Mouse (Mus musculus) intestine, postnatal 0 days (tissue): ENCODE data around the gene Zcchc4. TPM values are rescaled to one million over a fixed set of nuclear protein-coding genes. Genes with fewer than 3 reads are reported as not detected.

Experiments used
- ATAC-seq: fragments of 200-750 bp; cut with Nextera tagmentation; 2 replicates; pipeline ENCODE4 v1.8.0; 2017; ENCODE audit warnings: mild to moderate bottlenecking, moderate TSS enrichment, moderate library complexity
- H3K27ac ChIP-seq: fragments of 300-500 bp; sonication (generic); 2 replicates; pipeline ENCODE4 v1.5.1; 2014; ENCODE audit warnings: mild to moderate bottlenecking, low read depth, low read length, moderate library complexity
- H3K27me3 ChIP-seq: fragments of 300-500 bp; sonication (generic); replicated peaks from 2 replicates; pipeline ENCODE4 v1.6.1; 2014; ENCODE audit warnings: low read length, mixed read lengths; ENCODE audit not compliant: control insufficient read depth, insufficient read depth
- H3K36me3 ChIP-seq: fragments of 300-500 bp; sonication (generic); 2 replicates; pipeline ENCODE4 v1.6.1; 2014; ENCODE audit warnings: mild to moderate bottlenecking, moderate library complexity; ENCODE audit not compliant: control insufficient read depth, insufficient read depth
- H3K4me1 ChIP-seq: fragments of 300-500 bp; sonication (generic); replicated peaks from 2 replicates; pipeline ENCODE4 v1.6.1; 2014; ENCODE audit warnings: antibody characterized with exemption, low read length, mixed read lengths; ENCODE audit not compliant: control insufficient read depth, insufficient read depth
- H3K4me2 ChIP-seq: fragments of 300-500 bp; sonication (generic); replicated peaks from 2 replicates; pipeline ENCODE4 v1.6.1; 2014; ENCODE audit warnings: low read depth, mild to moderate bottlenecking, moderate library complexity
- H3K4me3 ChIP-seq: fragments of 300-500 bp; sonication (generic); 2 replicates; pipeline ENCODE4 v1.5.1; 2014; ENCODE audit warnings: low read depth, low read length
- H3K9ac ChIP-seq: fragments of 300-500 bp; sonication (generic); 2 replicates; pipeline ENCODE4 v1.6.1; 2014; ENCODE audit warnings: mild to moderate bottlenecking, low read depth, low read length
- H3K9me3 ChIP-seq: fragments of 300-500 bp; sonication (generic); 2 replicates; pipeline ENCODE4 v1.6.1; 2016; ENCODE audit warnings: mixed run types; ENCODE audit not compliant: control insufficient read depth
- CTCF ChIP-seq: sonication (generic); IDR thresholded peaks from 2 replicates; pipeline ENCODE4 v1.5.1; 2016; ENCODE audit warnings: low read depth, mild to moderate bottlenecking, control low read depth, antibody characterized with exemption, moderate library complexity
- WGBS: fragments of 180-500 bp; shearing (Covaris S2); extraction: QIAGEN DNeasy Blood & Tissue Kit; methylation state at CpG from one replicate; pipeline ENCODE4 v1.1.7; 2014; 5-methylcytosine and 5-hydroxymethylcytosine counted together
- polyA plus RNA-seq: library from polyadenylated mRNA; unstranded; fragments of >200 nt; fragmentation: Nextera tagmentation; extraction: Ambion mirVana; gene quantifications from 2 replicates; pipeline ENCODE4 v1.2.1, GENCODE M21; 2015

Gene Zcchc4
- polyA plus RNA-seq, 1 experiment from 2014 or later, result 4.2 TPM

DNA sequence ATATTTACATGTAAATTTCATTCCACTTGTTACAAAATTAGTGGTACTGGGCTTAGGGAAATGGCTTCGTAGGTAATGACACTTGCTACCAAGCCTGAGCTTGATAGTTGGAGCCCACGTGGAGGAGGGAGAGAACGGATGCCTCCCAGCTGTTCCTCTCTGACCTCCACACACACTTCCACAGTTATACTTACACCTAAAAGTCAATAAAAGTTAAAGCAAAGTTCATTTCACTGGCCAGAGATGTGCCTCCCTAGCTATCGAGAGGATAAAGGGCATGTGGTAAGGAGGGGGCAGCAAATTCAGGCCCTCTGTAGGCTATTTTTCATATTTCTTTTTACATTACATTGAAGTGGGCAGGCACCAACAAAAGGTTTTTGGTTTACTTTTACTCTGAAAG lies 52.7 kb downstream of the Zcchc4 start:
- WGBS, result 28% methylated on average over 4 of the region's 4 CpGs
- Histone ChIP-seq H3K27me3 (no peaks in the 10 kb centered on the region), H3K4me2 (no peak overlapping the region), H3K4me1 (no peaks in the 10 kb centered on the region), H3K9ac (no peak overlapping the region), H3K27ac (no peak overlapping the region), H3K9me3 (no peaks in the 10 kb centered on the region), H3K36me3 (no peaks in the 10 kb centered on the region), H3K4me3 (no peak overlapping the region)
- no peak for TF ChIP-seq CTCF
- no peak for ATAC-seq

DNA sequence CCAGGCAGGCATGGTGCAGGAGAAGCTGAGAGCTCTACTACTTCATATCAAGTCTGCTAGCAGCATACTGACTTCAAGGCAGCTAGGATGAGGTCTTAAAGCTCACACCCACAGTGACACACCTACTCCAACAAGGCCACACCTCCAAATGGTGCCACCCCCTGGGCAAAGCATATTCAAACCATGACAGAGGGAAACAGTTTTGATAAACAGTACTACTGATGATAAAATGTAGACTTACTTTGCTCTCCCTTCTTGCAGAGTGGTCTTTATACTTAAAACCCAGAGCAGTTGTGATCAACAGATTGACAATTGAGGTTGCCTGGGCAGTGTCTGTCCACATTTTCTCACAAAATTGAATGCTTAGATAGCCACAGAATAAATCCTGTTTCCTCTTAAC lies 57.8 kb downstream of the Zcchc4 start:
- no peak overlapping the region for H3K9ac ChIP-seq
- peak overlapping the region; percentile 59 for H3K4me3 ChIP-seq
- H3K27me3 ChIP-seq, result no peaks in the 10 kb centered on the region
- no peak for TF ChIP-seq CTCF
- H3K4me2 ChIP-seq, result peak overlapping the region; percentile 80
- 0 out of 2 replicates have a peak, but pooled peaks cover 3% of the 10 kb centered on the region for H3K4me1 ChIP-seq
- no peaks in the 10 kb centered on the region for H3K36me3 ChIP-seq
- H3K9me3 ChIP-seq, result no peaks in the 10 kb centered on the region
- no peak for ATAC-seq
- H3K27ac ChIP-seq, result peak overlapping the region; percentile 81; the same call in 1 of the 2 replicates

- TF ChIP-seq CTCF, result no peak
- no peaks in the 10 kb centered on the region for H3K9me3 ChIP-seq
- peak; percentile 97 for ATAC-seq
- under 1% methylated on average over 50 of the region's 50 CpGs for WGBS
- no peaks in the 10 kb centered on the region for H3K27me3 ChIP-seq
- 0 out of 2 replicates have a peak, but pooled peaks cover 3% of the 10 kb centered on the region for H3K4me1 ChIP-seq
- peak within 1 kb of the TSS; percentile 71 for H3K9ac ChIP-seq
- H3K4me3 ChIP-seq, result peak within 1 kb of the TSS; percentile 59
- H3K27ac ChIP-seq, result peak within 1 kb of the TSS; percentile 81
- no peaks in the 10 kb centered on the region for H3K36me3 ChIP-seq
- peak within 1 kb of the TSS; percentile 80 for H3K4me2 ChIP-seq
Measured at GRCm38 (mm10) chr5:52833761-52834274, 58.6 kb downstream of the Zcchc4 start, which contains the start of gene Anapc4. Anapc4 (plus strand) TSS chr5:52834012.

- 5% methylated on average over 8 of the region's 8 CpGs for WGBS
- Histone ChIP-seq H3K9ac (peak overlapping the region; percentile 71), H3K27ac (peak overlapping the region; percentile 81), H3K4me3 (peak overlapping the region; percentile 59), H3K9me3 (no peaks in the 10 kb centered on the region), H3K4me2 (peak overlapping the region; percentile 80), H3K4me1 (0 out of 2 replicates have a peak, but pooled peaks cover 3% of the 10 kb centered on the region), H3K36me3 (peaks cover 3% of the 10 kb centered on the region; the same call in 1 of the 2 replicates), H3K27me3 (no peaks in the 10 kb centered on the region)
- no peak for TF ChIP-seq CTCF
- ATAC-seq, result peak; percentile 9
Measured at GRCm38 (mm10) chr5:52834386-52834785, 59.2 kb downstream of the Zcchc4 start.

DNA sequence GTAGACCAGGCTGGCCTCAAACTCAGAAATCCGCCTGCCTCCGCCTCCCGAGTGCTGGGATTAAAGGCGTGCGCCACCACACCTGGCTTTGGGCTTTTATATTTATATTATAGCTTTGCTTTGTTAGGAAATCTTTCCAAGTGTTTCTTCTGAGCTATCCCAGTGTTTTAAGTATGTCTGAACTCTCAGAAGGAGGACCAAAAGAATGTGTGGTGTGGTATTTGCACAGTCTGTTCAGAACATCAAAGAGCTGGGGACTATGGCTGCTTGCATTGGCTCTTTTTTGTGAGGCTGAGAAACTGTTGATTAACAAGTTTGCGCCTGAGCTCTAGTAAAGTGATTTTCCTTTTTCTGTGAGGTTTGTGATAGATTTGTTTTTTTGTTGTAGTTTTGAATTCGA lies 69.1 kb downstream of the Zcchc4 start:
- Histone ChIP-seq H3K27ac (no peak overlapping the region), H3K27me3 (no peaks in the 10 kb centered on the region), H3K9ac (no peak overlapping the region), H3K36me3 (peaks cover 59% of the 10 kb centered on the region), H3K9me3 (no peaks in the 10 kb centered on the region), H3K4me2 (no peak overlapping the region), H3K4me3 (no peak overlapping the region), H3K4me1 (no peaks in the 10 kb centered on the region)
- ATAC-seq, result no peak
- 88% methylated on average over 7 of the region's 7 CpGs for WGBS
- TF ChIP-seq CTCF, result no peak

- H3K27ac ChIP-seq, result no peak overlapping the region
- peak; percentile 39 for TF ChIP-seq CTCF
- WGBS, result 91% methylated on average over 5 of the region's 5 CpGs
- H3K9me3 ChIP-seq, result no peaks in the 10 kb centered on the region
- no peak overlapping the region for H3K9ac ChIP-seq
- H3K27me3 ChIP-seq, result no peaks in the 10 kb centered on the region
- H3K36me3 ChIP-seq, result peaks cover 66% of the 10 kb centered on the region
- no peak for ATAC-seq
- no peaks in the 10 kb centered on the region for H3K4me1 ChIP-seq
- H3K4me2 ChIP-seq, result no peak overlapping the region
- H3K4me3 ChIP-seq, result no peak overlapping the region
Measured at GRCm38 (mm10) chr5:52855727-52856126, 80.5 kb downstream of the Zcchc4 start.
